Mouse (Mus musculus): ENCODE results near the gene Ndufs7. TPM values are rescaled to one million over a fixed set of nuclear protein-coding genes. Genes with fewer than 3 reads are reported as not detected.
A peak's percentile ranks its signal among the peaks of the same experiment; 100 is the strongest.

The Ndufs7 gene
- total RNA-seq, 2 experiments from 2014 or later: 327 to 331 TPM

- DNase-seq (ENCODE audit: low spot score in 2 of 2): peak; percentile 93 to 96
These were observed 43.6 kb downstream of the Ndufs7 start, which contains the start of gene Rps15 for GRCm38 (mm10) chr10:80292251-80293146. TSS of gene Rps15 (plus strand) at chr10:80292453.

- DNase-seq (ENCODE audit: low spot score in 2 of 2): no peak
These were observed 44.4 kb downstream of the Ndufs7 start for GRCm38 (mm10) chr10:80293325-80293724.

- DNase-seq (ENCODE audit: low spot score in 2 of 2): no peak
These were observed 45.4 kb downstream of the Ndufs7 start for GRCm38 (mm10) chr10:80294311-80294710.

GRCm38 (mm10) chr10:80294788-80295303 is 45.9 kb downstream of the Ndufs7 start:
- DNase-seq (ENCODE audit: low spot score in 2 of 2): no peak

GRCm38 (mm10) chr10:80295618-80296425 is 46.9 kb downstream of the Ndufs7 start, which contains the start of gene Apc2:
TSS of gene Apc2 (plus strand) at chr10:80295977.
- DNase-seq (ENCODE audit: low spot score in 2 of 2): peak in 1 of 2 experiments; percentile 68

- no peak for DNase-seq (ENCODE audit: low spot score in 2 of 2)
These were observed 47.9 kb downstream of the Ndufs7 start for GRCm38 (mm10) chr10:80296824-80297223.

- no peak for DNase-seq (ENCODE audit: low spot score in 2 of 2)
These were observed 48.7 kb downstream of the Ndufs7 start for GRCm38 (mm10) chr10:80297526-80298133.

GRCm38 (mm10) chr10:80298571-80299281 is 49.8 kb downstream of the Ndufs7 start:
- no peak for DNase-seq (ENCODE audit: low spot score in 2 of 2)

GRCm38 (mm10) chr10:80299301-80299700 is 50.4 kb downstream of the Ndufs7 start:
- no peak for DNase-seq (ENCODE audit: low spot score in 2 of 2)

- no peak for DNase-seq (ENCODE audit: low spot score in 2 of 2)
These were observed 50.9 kb downstream of the Ndufs7 start for GRCm38 (mm10) chr10:80299824-80300223.

GRCm38 (mm10) chr10:80300672-80301181 is 51.8 kb downstream of the Ndufs7 start:
- no peak for DNase-seq (ENCODE audit: low spot score in 2 of 2)

- no peak for DNase-seq (ENCODE audit: low spot score in 2 of 2)
These were observed 52.5 kb downstream of the Ndufs7 start for GRCm38 (mm10) chr10:80301256-80302081.

- no peak for DNase-seq (ENCODE audit: low spot score in 2 of 2)
These were observed 53.1 kb downstream of the Ndufs7 start for GRCm38 (mm10) chr10:80302082-80302355.

GRCm38 (mm10) chr10:80302471-80302881 is 53.6 kb downstream of the Ndufs7 start:
- DNase-seq (ENCODE audit: low spot score in 2 of 2): peak in 1 of 2 experiments; percentile 62

GRCm38 (mm10) chr10:80304458-80304857 is 55.5 kb downstream of the Ndufs7 start:
- DNase-seq (ENCODE audit: low spot score in 2 of 2): no peak

GRCm38 (mm10) chr10:80304862-80305261 is 55.9 kb downstream of the Ndufs7 start:
- DNase-seq (ENCODE audit: low spot score in 2 of 2): no peak

All from gastrocnemius, postnatal 4 days (tissue).